Mouse (Mus musculus) heart, postnatal 10 days (tissue): Measurements from ENCODE around the gene Fstl5. TPM values are rescaled to one million over a fixed set of nuclear protein-coding genes. Genes with fewer than 3 reads are reported as not detected.
"Not testable (repeated sequence)": the region's sequence is repeated elsewhere in the genome, so short reads cannot be mapped to it uniquely, and the experiment has no call there.

Experiments used
- DNase-seq, 2 experiments: peaks; one replicate each; pipeline ENCODE4 v3.0.0; 2021
- intact Hi-C: fragments of 180-260 bp; cut with DNase I; formaldehyde crosslinking; loops from one replicate; pipeline ENCODE4 v1.15.1; 2025
- total RNA-seq, 2 experiments: library from RNA; stranded (reverse); gene quantifications; 2 replicates each; pipeline ENCODE4 v1.2.3; 2021

Gene Fstl5
- total RNA-seq, 2 experiments from 2014 or later, result not detected

DNA sequence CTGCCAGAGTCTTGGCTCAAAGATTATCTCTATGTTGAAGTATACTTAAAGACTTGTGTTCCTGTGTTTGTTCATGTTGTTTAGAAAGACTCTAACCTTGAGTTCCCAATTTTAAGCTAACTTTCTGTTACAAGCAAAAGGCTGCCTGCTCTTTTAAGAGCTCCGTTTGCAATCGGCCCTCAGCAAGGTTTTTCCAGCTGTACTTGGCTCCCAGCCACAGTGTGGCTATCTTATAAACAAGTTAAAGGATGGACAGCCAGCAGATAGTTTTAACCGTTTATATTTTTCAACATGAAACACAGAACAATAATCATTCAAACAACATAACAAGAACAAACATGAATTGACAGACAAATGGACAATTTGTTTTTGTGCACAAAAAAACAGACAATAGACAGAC is 433.8 kb downstream of the Fstl5 start:
- peak; percentile 9 to 12 for DNase-seq

DNA sequence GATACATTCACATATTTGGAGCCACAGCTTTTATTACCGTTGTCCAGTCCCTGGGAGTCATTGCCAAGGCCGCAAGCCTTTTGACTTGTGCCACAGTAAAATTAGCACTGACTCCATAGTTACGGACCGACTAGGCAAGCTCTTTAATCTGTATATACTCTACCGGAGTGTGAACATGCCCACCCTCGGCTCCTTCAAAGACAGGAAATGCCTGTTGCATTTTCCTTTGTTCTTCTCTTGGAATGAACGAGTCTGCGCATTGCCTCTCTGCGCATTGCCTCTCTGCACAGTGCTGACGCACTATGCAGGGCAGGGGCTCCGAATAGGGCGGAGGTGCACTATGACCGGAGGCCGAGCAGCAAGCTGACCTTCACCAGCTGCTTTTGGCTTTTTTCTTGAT is 434.7 kb downstream of the Fstl5 start:
- DNase-seq, result peak in 1 of 2 experiments; percentile 1
- intact Hi-C loops, result no loop called here

More for the DNA sequence above, 433.8 kb downstream of the Fstl5 start:
- intact Hi-C loops, result not testable (repeated sequence)

DNA sequence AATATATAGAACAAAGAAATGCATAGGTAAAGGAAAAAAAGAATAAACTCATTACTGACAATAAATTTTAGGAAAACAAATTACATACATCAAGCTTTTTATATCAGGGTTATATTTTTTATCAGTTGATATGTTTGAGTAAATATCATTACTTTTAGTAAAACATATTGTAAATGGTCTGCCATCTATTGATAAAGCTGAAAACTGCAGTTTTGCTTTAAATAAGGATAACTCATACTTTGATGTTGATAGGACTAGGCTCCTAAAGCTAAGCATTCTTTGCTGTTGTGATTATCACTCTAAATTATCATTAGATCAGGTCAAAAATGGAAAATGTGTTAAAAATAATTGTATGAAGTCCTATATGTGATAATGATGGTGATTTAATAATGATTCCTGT is 493.3 kb downstream of the Fstl5 start:
- no peak for DNase-seq
- intact Hi-C loops, result no loop called here

DNA sequence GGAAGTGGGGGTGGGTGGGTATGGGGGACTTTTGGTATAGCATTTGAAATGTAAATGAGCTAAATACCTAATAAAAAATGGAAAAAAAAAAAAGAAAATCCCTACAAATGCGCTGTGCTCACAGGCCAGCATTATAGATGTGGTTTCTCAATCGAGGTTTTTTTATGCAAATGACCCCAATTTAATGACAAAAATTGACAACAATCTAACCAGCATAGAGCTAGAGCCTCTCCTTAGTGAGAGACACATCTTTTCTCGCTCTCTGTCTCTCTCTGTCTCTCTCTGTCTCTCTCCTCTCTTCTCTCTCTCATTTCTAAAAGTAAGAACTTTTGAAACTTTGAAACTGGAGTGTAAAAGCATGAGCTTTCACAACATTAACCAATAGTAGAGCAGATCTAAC is 498.4 kb downstream of the Fstl5 start:
- no peak for DNase-seq
- intact Hi-C loops, result no loop called here

DNA sequence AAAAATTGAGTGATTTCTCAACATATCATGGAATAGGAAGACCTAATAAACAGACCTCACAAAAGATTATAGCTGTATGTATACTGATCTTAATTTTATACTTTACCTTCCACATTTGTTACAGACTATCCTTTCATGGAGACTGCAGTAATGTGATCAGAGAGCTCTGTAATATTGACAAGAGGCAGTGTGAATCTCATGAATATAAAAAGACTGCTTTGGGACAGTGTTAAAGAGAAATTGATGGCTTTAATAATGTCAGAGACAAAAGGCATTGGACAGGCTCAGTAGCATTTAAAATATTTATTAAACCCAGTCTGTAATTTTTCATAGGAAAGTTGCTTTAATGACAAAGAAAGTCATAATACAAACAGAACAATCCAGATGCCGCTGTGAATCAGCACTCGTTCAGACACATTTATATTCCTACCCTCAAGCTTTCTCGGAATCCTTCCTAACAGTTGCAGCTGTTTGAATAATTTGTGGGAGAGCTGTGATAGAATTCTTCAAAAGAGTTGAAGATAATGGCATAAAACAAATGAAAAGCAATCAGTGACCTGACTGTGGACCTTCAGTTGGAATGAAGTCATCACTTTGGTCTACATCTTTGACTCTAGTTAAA is 499.0 kb downstream of the Fstl5 start:
- no peak for DNase-seq
- intact Hi-C loops, result no loop called here

DNA sequence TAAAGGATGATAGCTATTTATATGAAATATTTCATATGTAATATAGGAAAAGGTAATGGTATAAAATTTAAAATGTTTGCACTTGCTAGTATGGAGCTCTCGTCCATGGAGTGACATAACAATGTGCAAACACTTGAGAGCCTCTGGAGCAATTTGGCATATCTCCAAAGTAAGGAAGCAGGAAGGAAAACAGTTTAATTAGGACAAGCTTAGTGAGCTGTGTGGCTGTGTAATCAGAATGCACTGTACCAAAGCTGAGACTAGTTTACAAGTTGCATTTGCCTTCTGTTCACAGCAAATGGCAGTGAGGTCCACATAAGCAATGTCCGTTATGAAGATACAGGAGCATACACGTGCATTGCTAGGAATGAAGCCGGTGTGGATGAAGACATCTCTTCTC is 519.1 kb downstream of the Fstl5 start:
- intact Hi-C loops, result no loop called here
- DNase-seq, result no peak

DNA sequence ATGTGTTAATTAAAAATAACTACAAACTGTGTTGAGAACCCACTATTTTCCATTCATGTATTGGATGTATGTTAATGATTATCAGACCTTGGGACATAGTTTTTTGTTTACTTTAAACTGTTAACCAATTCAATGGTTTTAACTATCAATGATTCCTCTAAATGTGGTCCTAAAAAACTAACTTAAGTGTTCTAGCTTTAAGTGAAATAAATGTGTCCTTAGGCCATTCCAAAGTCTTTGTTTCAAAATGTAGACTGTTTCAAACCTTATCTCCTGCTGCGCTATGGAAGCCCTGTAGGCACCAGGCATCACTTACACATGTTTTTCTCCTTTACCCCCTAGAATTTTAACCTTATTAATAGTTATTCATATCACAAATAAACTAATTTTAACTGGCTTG is 546.0 kb downstream of the Fstl5 start:
- DNase-seq, result no peak
- intact Hi-C loops, result no loop called here

DNA sequence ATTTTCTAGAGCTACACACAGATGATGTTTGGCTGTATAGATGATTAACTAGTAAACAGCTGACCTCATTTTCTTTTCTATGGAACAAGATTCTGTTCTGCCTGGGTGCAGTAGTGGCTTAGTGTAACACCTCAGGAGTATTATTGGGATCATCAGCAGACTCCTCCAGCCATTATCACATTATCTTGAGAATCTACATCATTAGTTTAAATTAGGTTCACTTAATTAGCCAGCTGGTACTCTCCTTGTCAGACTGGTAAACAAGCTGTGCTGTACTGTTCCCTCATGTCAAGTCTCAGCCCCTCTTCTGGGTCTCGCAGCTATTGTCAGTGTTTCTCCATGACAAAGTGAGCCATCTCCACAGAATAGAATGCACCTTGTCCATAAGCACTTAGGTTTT is 580.2 kb downstream of the Fstl5 start:
- DNase-seq, result no peak
- intact Hi-C loops, result no loop called here

DNA sequence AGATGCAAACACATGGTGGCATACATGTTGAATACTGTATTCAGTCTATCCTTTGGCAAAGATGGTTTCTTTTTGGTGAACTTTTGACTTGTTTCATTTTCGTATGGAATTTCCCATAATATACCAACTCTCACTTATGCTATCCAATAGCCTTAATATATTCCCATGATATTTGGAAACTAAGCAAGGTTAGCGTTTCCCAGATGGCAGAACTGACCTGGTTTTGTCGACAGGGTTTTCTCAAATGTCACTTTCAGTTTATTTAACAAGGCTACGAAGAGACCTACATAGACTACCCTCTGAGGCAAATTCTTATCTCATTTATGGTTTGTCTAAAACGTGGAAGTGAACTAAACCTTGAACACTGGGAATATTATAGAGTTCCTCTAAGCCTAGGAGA is 596.8 kb downstream of the Fstl5 start:
- no peak for DNase-seq
- intact Hi-C loops, result no loop called here

DNA sequence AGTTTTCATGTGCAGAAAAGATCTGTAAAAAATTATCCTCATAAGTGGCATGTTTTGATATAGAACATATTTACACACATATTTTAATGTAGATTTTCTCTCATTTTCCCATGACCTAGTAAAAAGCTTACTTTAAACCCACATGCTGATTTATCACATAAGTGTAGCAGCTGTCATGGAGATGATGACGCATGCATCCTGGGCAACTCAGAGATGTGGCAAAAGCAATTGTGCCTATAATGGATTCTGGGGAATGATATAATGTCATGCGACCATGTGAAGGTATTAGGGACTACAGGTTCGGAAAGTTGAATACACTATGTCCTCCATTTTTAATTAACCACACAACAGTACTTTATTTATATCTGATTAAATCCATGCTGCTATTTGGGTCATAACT is 601.9 kb downstream of the Fstl5 start:
- intact Hi-C loops, result no loop called here
- DNase-seq, result no peak

DNA sequence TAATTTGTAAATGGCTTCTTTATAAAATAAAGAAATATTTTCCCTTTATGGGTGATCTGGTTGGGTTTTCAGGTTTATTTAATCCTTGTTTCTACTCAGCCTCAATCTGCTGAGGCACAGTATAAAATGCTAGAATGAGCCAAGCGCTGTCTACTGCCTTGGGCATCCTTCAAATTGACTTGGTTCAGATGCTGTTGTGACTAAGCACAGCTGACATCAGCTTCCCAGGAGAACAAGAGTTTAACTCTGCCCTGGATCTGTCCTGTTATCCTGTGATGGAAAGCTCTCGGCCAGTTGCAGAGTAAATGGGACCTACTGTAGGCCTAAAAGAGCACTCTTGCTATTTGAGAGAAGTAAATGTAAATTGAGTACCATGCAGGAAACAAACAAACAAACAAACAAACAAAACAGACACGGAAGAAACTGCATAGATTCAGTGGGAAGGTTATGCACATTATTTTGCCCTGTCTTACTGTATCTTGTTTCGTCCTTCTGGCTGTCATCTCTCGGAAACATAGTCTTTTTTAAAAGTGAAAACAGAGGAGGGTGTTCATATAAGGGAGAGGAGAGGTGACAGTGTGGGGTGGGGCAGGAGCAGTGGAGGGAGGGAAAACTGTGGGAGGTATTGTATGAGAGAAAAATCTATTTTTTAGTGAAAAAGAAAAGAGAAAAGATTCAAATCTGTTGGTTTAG is 605.9 kb downstream of the Fstl5 start:
- intact Hi-C loops, result no loop called here
- DNase-seq, result peak; percentile 3 to 5

DNA sequence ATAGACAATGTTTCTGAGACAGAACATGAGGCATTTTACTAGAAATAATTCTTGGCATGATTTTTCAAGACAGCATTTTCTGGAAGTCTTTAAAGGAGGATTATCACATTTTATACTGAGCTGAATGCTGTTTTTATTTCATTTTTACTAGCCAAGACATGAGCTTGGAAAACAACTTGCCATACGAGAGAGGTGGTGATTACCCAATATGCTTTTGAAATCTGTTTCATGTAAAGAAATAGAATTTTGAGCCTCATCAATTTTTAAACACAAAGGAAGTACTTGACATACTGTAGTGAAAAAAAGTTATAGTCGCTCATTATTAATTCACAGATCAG is 606.4 kb downstream of the Fstl5 start:
- intact Hi-C loops, result no loop called here
- no peak for DNase-seq

DNA sequence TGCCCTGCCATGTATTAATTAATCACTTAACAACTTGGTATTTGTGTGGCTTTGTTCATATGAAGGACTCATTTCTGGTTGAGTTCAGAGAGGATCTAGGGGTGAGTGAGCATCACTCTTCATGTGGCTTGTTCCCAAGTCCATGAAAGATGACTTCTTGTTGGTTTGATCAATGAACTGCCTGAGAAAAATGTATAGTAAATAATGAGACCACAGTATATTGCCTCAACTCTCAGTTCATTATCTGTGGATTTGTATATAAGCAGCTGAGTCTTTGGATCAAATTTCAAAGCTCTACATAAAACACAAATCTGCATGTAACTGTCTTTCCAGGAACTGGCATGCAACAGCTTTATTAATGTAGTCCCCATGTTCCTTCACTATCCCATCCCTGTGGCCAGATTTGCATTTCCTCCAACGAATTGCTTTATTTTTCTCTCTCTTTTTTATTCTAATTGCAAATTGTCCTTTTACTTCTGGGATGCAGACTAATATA is 623.1 kb downstream of the Fstl5 start:
- intact Hi-C loops, result no loop called here
- DNase-seq, result no peak

DNA sequence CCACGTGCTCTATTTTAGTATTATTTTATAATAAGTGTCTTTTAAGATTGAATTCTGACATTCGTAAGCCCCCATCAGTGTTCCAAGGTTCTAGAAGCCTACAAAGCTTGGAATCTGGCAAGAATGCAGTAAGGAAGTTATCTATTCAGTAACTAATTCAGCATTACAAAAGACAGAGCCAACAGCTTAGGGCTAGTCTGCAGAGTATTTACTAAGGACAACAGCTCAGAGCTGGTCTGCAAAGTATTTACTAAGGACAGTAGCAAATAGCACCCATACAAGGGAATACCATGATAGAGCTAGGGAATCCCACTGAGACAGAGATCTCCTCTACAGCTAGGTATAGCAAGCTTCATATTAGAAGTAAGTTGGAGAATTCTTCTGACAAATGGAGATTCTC is 665.2 kb downstream of the Fstl5 start:
- DNase-seq, result no peak
- intact Hi-C loops, result no loop called here

Other genes with a start within 250 kb of the Fstl5 start
- 10 to 100 TPM; 30.7 to 32.7 TPM for gene Golim4, start 117.3 kb upstream of the Fstl5 start, total RNA-seq